Mouse (Mus musculus): ENCODE measurements around the gene Il13. TPM values are rescaled to one million over a fixed set of nuclear protein-coding genes. Genes with fewer than 3 reads are reported as not detected.

The Il13 gene
- total and polyA plus RNA-seq, 3 experiments: not detected

DNA sequence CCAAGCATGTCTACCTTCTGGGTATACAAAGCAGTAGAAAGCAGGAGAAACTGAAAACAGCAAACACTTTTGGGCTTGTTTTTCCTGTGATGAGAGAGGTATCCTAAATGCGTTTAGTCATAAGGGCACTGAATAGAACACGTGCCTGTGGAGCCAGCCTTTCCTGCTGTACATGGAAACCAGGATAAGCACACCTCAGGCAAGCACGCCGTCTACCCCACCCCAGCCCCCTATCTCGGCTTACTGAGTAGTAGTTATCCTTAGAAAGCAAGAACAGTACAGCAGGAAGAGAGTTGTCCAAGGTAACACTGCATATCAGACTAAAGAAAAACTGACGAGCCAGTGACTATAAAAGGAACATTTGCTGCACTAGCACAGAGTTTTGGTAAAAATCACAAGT is 23.3 kb upstream of the Il13 start:
- Histone ChIP-seq H3K36me3 (ENCODE audit: control insufficient read depth in 1 of 2, insufficient read depth in 2 of 2, low read length in 2 of 2) (peaks cover 34 to 45% of the 10 kb centered on the region in 2 experiments), H3K79me2 (ENCODE audit: control insufficient read depth, insufficient read depth, low read length, poor library complexity) (no peaks in the 10 kb centered on the region), H3K27ac (ENCODE audit: control insufficient read depth, low read depth, low read length) (peak overlapping the region; percentile 83), H3K4me1 (ENCODE audit: control insufficient read depth in 1 of 2, insufficient read depth in 2 of 2, low read length in 2 of 2) (peaks cover 36 to 41% of the 10 kb centered on the region in 2 experiments), H3K4me3 (ENCODE audit: control insufficient read depth in 1 of 2, insufficient read depth in 1 of 2, low read depth in 2 of 2, low read length in 2 of 2) (no peak overlapping the region), H3K9ac (ENCODE audit: control insufficient read depth, low read depth, low read length, poor library complexity, severe bottlenecking) (peak overlapping the region; percentile 42), H3K27me3 (ENCODE audit: control insufficient read depth in 1 of 2, insufficient read depth in 2 of 2, low read length in 2 of 2) (no peaks in the 10 kb centered on the region), H3K9me3 (replicated peaks; ENCODE audit: insufficient read depth, low read length) (no peaks in the 10 kb centered on the region)
- TF ChIP-seq TCF12 (IDR thresholded peaks at IDR 0.05; ENCODE audit: low read depth, low read length) (no peak), MXI1 (IDR thresholded peaks at IDR 0.05; ENCODE audit: low read depth, low read length) (peak; percentile 24; the same call in 1 of the 2 replicates), USF1 (IDR thresholded peaks at IDR 0.05; ENCODE audit: low read depth, low read length) (0 out of 2 replicates have a peak, but pooled peaks have one; percentile 28), MAFK (IDR thresholded peaks at IDR 0.05; ENCODE audit: borderline replicate concordance, low read depth, low read length) (no peak), UBTF (IDR thresholded peaks at IDR 0.05; ENCODE audit: borderline replicate concordance, insufficient read depth, low read depth, low read length) (no peak), MYB (IDR thresholded peaks at IDR 0.05; ENCODE audit: low read depth, low read length) (no peak), CHD2 (IDR thresholded peaks at IDR 0.05; ENCODE audit: low read length) (no peak), ZKSCAN1 (IDR thresholded peaks at IDR 0.05; ENCODE audit: low read depth, low read length) (no peak), RCOR1 (IDR thresholded peaks at IDR 0.05; ENCODE audit: low read depth, low read length) (no peak), MAZ (IDR thresholded peaks at IDR 0.05; ENCODE audit: low read depth, low read length) (no peak), CHD1 (IDR thresholded peaks at IDR 0.05; ENCODE audit: low read depth, low read length) (no peak)
- no peak for DNase-seq (ENCODE audit: low read depth, low spot score)

GRCm38 (mm10) chr11:53657381-53657780 is 22.9 kb upstream of the Il13 start:
- peaks cover 40 to 45% of the 10 kb centered on the region in 2 experiments for H3K4me1 ChIP-seq (ENCODE audit: control insufficient read depth in 1 of 2, insufficient read depth in 2 of 2, low read length in 2 of 2)
- H3K9me3 ChIP-seq (replicated peaks; ENCODE audit: insufficient read depth, low read length): no peaks in the 10 kb centered on the region
- peak overlapping the region; percentile 42 for H3K9ac ChIP-seq (ENCODE audit: control insufficient read depth, low read depth, low read length, poor library complexity, severe bottlenecking)
- no peak for DNase-seq (ENCODE audit: low read depth, low spot score)
- peak overlapping the region in 1 of 2 experiments; percentile 21; a peak in 1 of 4 replicates for H3K4me3 ChIP-seq (ENCODE audit: control insufficient read depth in 1 of 2, insufficient read depth in 1 of 2, low read depth in 2 of 2, low read length in 2 of 2)
- peak overlapping the region; percentile 83 for H3K27ac ChIP-seq (ENCODE audit: control insufficient read depth, low read depth, low read length)
- TF ChIP-seq ZKSCAN1 (IDR thresholded peaks at IDR 0.05; ENCODE audit: low read depth, low read length): no peak
- TF ChIP-seq EP300 (IDR thresholded peaks at IDR 0.05; ENCODE audit: low read depth in 1 of 2, low read length in 2 of 2): peak in 1 of 2 experiments; percentile 37; a peak in 1 of 4 replicates
- H3K79me2 ChIP-seq (ENCODE audit: control insufficient read depth, insufficient read depth, low read length, poor library complexity): no peaks in the 10 kb centered on the region
- no peaks in the 10 kb centered on the region for H3K27me3 ChIP-seq (ENCODE audit: control insufficient read depth in 1 of 2, insufficient read depth in 2 of 2, low read length in 2 of 2)
- H3K36me3 ChIP-seq (ENCODE audit: control insufficient read depth in 1 of 2, insufficient read depth in 2 of 2, low read length in 2 of 2): peaks cover 33 to 50% of the 10 kb centered on the region in 2 experiments

DNA sequence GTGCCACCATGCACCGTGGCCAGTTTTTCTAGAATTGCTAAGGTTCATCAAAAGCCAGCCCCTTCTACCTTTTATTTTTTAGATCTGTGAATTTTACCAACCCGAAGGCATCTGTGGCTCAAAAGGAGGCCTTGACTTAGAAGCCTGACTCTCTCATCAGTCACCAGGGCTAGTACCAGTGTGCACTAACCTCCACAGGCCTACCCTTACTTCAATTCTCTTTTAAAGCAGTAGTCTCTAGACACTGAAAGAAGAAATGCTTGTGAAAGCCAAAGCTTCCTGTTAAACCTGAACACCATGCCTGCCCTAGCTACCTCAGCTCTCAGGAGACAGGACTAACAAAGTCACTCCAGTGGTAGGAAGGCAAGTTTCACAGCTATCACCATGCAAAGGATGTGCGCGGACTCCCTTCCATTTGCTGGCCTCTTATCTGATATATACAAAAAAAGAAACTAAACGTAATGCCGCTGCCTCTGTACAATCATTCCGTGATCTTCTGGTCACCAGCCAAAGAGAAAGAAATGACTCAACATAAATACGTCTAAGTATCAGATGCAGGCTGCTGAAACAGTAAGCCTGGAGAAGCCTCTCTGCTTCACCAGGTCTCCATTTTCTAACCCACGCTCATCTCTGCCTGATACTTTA is 22.2 kb upstream of the Il13 start:
- peak overlapping the region in 1 of 2 experiments; percentile 21; a peak in 2 of 4 replicates for H3K4me3 ChIP-seq (ENCODE audit: control insufficient read depth in 1 of 2, insufficient read depth in 1 of 2, low read depth in 2 of 2, low read length in 2 of 2)
- no peaks in the 10 kb centered on the region for H3K27me3 ChIP-seq (ENCODE audit: control insufficient read depth in 1 of 2, insufficient read depth in 2 of 2, low read length in 2 of 2)
- no peaks in the 10 kb centered on the region for H3K79me2 ChIP-seq (ENCODE audit: control insufficient read depth, insufficient read depth, low read length, poor library complexity)
- H3K36me3 ChIP-seq (ENCODE audit: control insufficient read depth in 1 of 2, insufficient read depth in 2 of 2, low read length in 2 of 2): peaks cover 39 to 57% of the 10 kb centered on the region in 2 experiments
- DNase-seq (ENCODE audit: low read depth, low spot score): peak; percentile 96
- H3K27ac ChIP-seq (ENCODE audit: control insufficient read depth, low read depth, low read length): peak overlapping the region; percentile 83
- peaks cover 47 to 51% of the 10 kb centered on the region in 2 experiments for H3K4me1 ChIP-seq (ENCODE audit: control insufficient read depth in 1 of 2, insufficient read depth in 2 of 2, low read length in 2 of 2)
- no peaks in the 10 kb centered on the region for H3K9me3 ChIP-seq (replicated peaks; ENCODE audit: insufficient read depth, low read length)
- peak overlapping the region; percentile 42 for H3K9ac ChIP-seq (ENCODE audit: control insufficient read depth, low read depth, low read length, poor library complexity, severe bottlenecking)
- no peak for TF ChIP-seq MAZ (IDR thresholded peaks at IDR 0.05; ENCODE audit: low read depth, low read length)
- TF ChIP-seq POLR2AphosphoS2 (IDR thresholded peaks at IDR 0.05; ENCODE audit: low read length): no peak; the same call in 1 of the 2 replicates
- peak; percentile 71 for TF ChIP-seq GABPA (IDR thresholded peaks at IDR 0.05; ENCODE audit: low read depth, low read length)
- TF ChIP-seq HCFC1 (IDR thresholded peaks at IDR 0.05; ENCODE audit: low read depth, low read length): peak; percentile 60
- TF ChIP-seq NRF1 (IDR thresholded peaks at IDR 0.05; ENCODE audit: insufficient read depth, low read depth, low read length, poor library complexity, severe bottlenecking): peak; percentile 26; the same call in 1 of the 2 replicates
- TF ChIP-seq MYB (IDR thresholded peaks at IDR 0.05; ENCODE audit: low read depth, low read length): no peak
- TF ChIP-seq KAT2A (conservative IDR thresholded peaks at IDR 0.05; ENCODE audit: low read depth, low read length): no peak
- TF ChIP-seq CHD1 (IDR thresholded peaks at IDR 0.05; ENCODE audit: low read depth, low read length): peak; percentile 90; the same call in 1 of the 2 replicates
- TF ChIP-seq JUND (IDR thresholded peaks at IDR 0.05; ENCODE audit: low read depth, low read length): no peak
- 0 out of 2 replicates have a peak, but pooled peaks have one; percentile 31 for TF ChIP-seq USF1 (IDR thresholded peaks at IDR 0.05; ENCODE audit: low read depth, low read length)
- peak; percentile 70; the same call in 1 of the 2 replicates for TF ChIP-seq TBP (IDR thresholded peaks at IDR 0.05; ENCODE audit: low read depth, low read length)
- TF ChIP-seq ZKSCAN1 (IDR thresholded peaks at IDR 0.05; ENCODE audit: low read depth, low read length): peak; percentile 37; the same call in 1 of the 2 replicates
- TF ChIP-seq EP300 (IDR thresholded peaks at IDR 0.05; ENCODE audit: low read depth in 1 of 2, low read length in 2 of 2): peak; percentile 72 to 85; a peak in 3 of 4 replicates
- TF ChIP-seq GATA1 (IDR thresholded peaks at IDR 0.05; ENCODE audit: low read depth, low read length): peak; percentile 92
- no peak for TF ChIP-seq POLR2AphosphoS5 (IDR thresholded peaks at IDR 0.05; ENCODE audit: borderline replicate concordance, low read depth, low read length)
- peak; percentile 85 for TF ChIP-seq MAFK (IDR thresholded peaks at IDR 0.05; ENCODE audit: borderline replicate concordance, low read depth, low read length)
- TF ChIP-seq MAX (IDR thresholded peaks at IDR 0.05; ENCODE audit: low read length): peak; percentile 69
